Mouse (Mus musculus) heart, embryonic 16.5 days (tissue): ENCODE results near the gene Podnl1. TPM values are rescaled to one million over a fixed set of nuclear protein-coding genes. Genes with fewer than 3 reads are reported as not detected.

Experiments
- ATAC-seq: fragments of 200-750 bp; cut with Nextera tagmentation; replicated peaks from 2 replicates; pipeline ENCODE4 v1.8.0; 2017; ENCODE audit warnings: moderate number of reproducible peaks; ENCODE audit not compliant: insufficient read depth, low FRiP score; ENCODE audit errors: extremely low read depth
- H3K27ac ChIP-seq: fragments of 300-500 bp; sonication (generic); 2 replicates; pipeline ENCODE4 v1.5.1; 2014; ENCODE audit warnings: mild to moderate bottlenecking, low read length, control low read depth, moderate library complexity
- H3K27me3 ChIP-seq: fragments of 300-500 bp; sonication (generic); 2 replicates; pipeline ENCODE4 v1.6.1; 2014; ENCODE audit warnings: low read length, mixed read lengths; ENCODE audit not compliant: control insufficient read depth, insufficient read depth
- H3K36me3 ChIP-seq: fragments of 300-500 bp; sonication (generic); 2 replicates; pipeline ENCODE4 v1.6.1; 2014; ENCODE audit not compliant: control insufficient read depth, insufficient read depth
- H3K4me1 ChIP-seq: fragments of 300-500 bp; sonication (generic); 2 replicates; pipeline ENCODE4 v1.6.1; 2014; ENCODE audit warnings: low read length, mixed read lengths; ENCODE audit not compliant: control insufficient read depth, insufficient read depth
- H3K4me2 ChIP-seq: fragments of 300-500 bp; sonication (generic); 2 replicates; pipeline ENCODE4 v1.6.1; 2014; ENCODE audit warnings: low read depth, mild to moderate bottlenecking, control low read depth, low read length
- H3K4me3 ChIP-seq: fragments of 300-500 bp; sonication (generic); 2 replicates; pipeline ENCODE4 v1.5.1; 2014; ENCODE audit warnings: mild to moderate bottlenecking, control low read depth, low read length
- H3K9ac ChIP-seq: fragments of 300-500 bp; sonication (generic); 2 replicates; pipeline ENCODE4 v1.6.1; 2014; ENCODE audit warnings: low read length, control low read depth
- H3K9me3 ChIP-seq: fragments of 300-500 bp; sonication (generic); replicated peaks from 2 replicates; pipeline ENCODE4 v1.6.1; 2016; ENCODE audit warnings: low read length; ENCODE audit not compliant: control insufficient read depth
- WGBS: fragments of 180-500 bp; shearing (Covaris S2); extraction: QIAGEN DNeasy Blood & Tissue Kit; methylation state at CpG from one replicate; pipeline ENCODE4 v1.1.7; 2014; 5-methylcytosine and 5-hydroxymethylcytosine counted together
- polyA plus RNA-seq: library from polyadenylated mRNA; unstranded; fragments of >200 nt; fragmentation: Nextera tagmentation; extraction: Ambion mirVana; gene quantifications from 2 replicates; pipeline ENCODE4 v1.2.1, GENCODE M21; 2015

Podnl1 gene
- polyA plus RNA-seq, 1 experiment from 2014 or later: 0.37 TPM

GRCm38 (mm10) chr8:84106216-84107040 lies 19.4 kb upstream of the Podnl1 start:
- Histone ChIP-seq H3K9me3 (no peaks in the 10 kb centered on the region), H3K27ac (no peak overlapping the region), H3K9ac (no peak overlapping the region), H3K36me3 (peaks cover 6% of the 10 kb centered on the region; the same call in 1 of the 2 replicates), H3K4me3 (no peak overlapping the region), H3K27me3 (no peaks in the 10 kb centered on the region), H3K4me1 (peaks cover 13% of the 10 kb centered on the region), H3K4me2 (no peak overlapping the region)
- no peak for ATAC-seq
- 89% methylated on average over 6 of the region's 6 CpGs for WGBS

GRCm38 (mm10) chr8:84115646-84116045 lies 10.1 kb upstream of the Podnl1 start:
- Histone ChIP-seq H3K4me1 (no peaks in the 10 kb centered on the region), H3K27me3 (no peaks in the 10 kb centered on the region), H3K9me3 (0 out of 2 replicates have a peak, but pooled peaks cover 4% of the 10 kb centered on the region), H3K4me2 (no peak overlapping the region), H3K36me3 (no peaks in the 10 kb centered on the region), H3K9ac (no peak overlapping the region), H3K4me3 (no peak overlapping the region), H3K27ac (no peak overlapping the region)
- no peak for ATAC-seq
- 80% methylated on average over 6 of the region's 6 CpGs for WGBS

- Histone ChIP-seq H3K9ac (no peak overlapping the region), H3K9me3 (0 out of 2 replicates have a peak, but pooled peaks cover 4% of the 10 kb centered on the region), H3K27me3 (no peaks in the 10 kb centered on the region), H3K36me3 (no peaks in the 10 kb centered on the region), H3K27ac (no peak overlapping the region), H3K4me3 (no peak overlapping the region), H3K4me2 (no peak overlapping the region), H3K4me1 (no peaks in the 10 kb centered on the region)
- ATAC-seq: no peak
- WGBS: 69% methylated on average over 3 of the region's 3 CpGs
Measured at GRCm38 (mm10) chr8:84122151-84122550, 3.6 kb upstream of the Podnl1 start.

GRCm38 (mm10) chr8:84126742-84127141 lies 953 bp downstream of the Podnl1 start:
- ATAC-seq: 0 out of 2 replicates have a peak, but pooled peaks have one; percentile 19
- H3K4me1 ChIP-seq: no peaks in the 10 kb centered on the region
- H3K9me3 ChIP-seq: no peaks in the 10 kb centered on the region
- no peak overlapping the region for H3K4me3 ChIP-seq
- 73% methylated on average over 2 of the region's 2 CpGs for WGBS
- H3K27me3 ChIP-seq: no peaks in the 10 kb centered on the region
- no peak overlapping the region for H3K27ac ChIP-seq
- no peak overlapping the region for H3K4me2 ChIP-seq
- no peaks in the 10 kb centered on the region for H3K36me3 ChIP-seq
- no peak overlapping the region for H3K9ac ChIP-seq

GRCm38 (mm10) chr8:84127202-84127901 lies 1.6 kb downstream of the Podnl1 start:
- Histone ChIP-seq H3K4me1 (no peaks in the 10 kb centered on the region), H3K36me3 (no peaks in the 10 kb centered on the region), H3K9me3 (no peaks in the 10 kb centered on the region), H3K4me2 (no peak overlapping the region), H3K27ac (no peak overlapping the region), H3K27me3 (no peaks in the 10 kb centered on the region), H3K9ac (no peak overlapping the region), H3K4me3 (no peak overlapping the region)
- peak; percentile 29; the same call in 1 of the 2 replicates for ATAC-seq
- 52% methylated on average over 16 of the region's 17 CpGs for WGBS

GRCm38 (mm10) chr8:84128277-84128676 lies 2.5 kb downstream of the Podnl1 start:
- Histone ChIP-seq H3K9ac (no peak overlapping the region), H3K4me3 (no peak overlapping the region), H3K27ac (no peak overlapping the region), H3K4me2 (no peak overlapping the region), H3K27me3 (no peaks in the 10 kb centered on the region), H3K9me3 (no peaks in the 10 kb centered on the region), H3K4me1 (no peaks in the 10 kb centered on the region), H3K36me3 (peaks cover 5% of the 10 kb centered on the region; the same call in 1 of the 2 replicates)
- WGBS: 51% methylated on average over 8 of the region's 8 CpGs
- no peak; the same call in 1 of the 2 replicates for ATAC-seq

- Histone ChIP-seq H3K9me3 (no peaks in the 10 kb centered on the region), H3K27me3 (no peaks in the 10 kb centered on the region), H3K4me3 (no peak overlapping the region), H3K36me3 (peaks cover 20% of the 10 kb centered on the region), H3K27ac (no peak overlapping the region), H3K4me1 (no peaks in the 10 kb centered on the region), H3K4me2 (no peak overlapping the region), H3K9ac (no peak overlapping the region)
- no peak for ATAC-seq
- 42% methylated on average over 30 of the region's 30 CpGs for WGBS
Measured at GRCm38 (mm10) chr8:84130806-84131205, 5.0 kb downstream of the Podnl1 start.

GRCm38 (mm10) chr8:84132225-84132624 lies 6.4 kb downstream of the Podnl1 start:
- H3K36me3 ChIP-seq: peaks cover 27% of the 10 kb centered on the region
- H3K4me3 ChIP-seq: no peak overlapping the region
- no peak overlapping the region for H3K9ac ChIP-seq
- WGBS: 76% methylated on average over 8 of the region's 8 CpGs
- H3K27ac ChIP-seq: no peak overlapping the region
- H3K4me1 ChIP-seq: no peaks in the 10 kb centered on the region
- no peak overlapping the region for H3K4me2 ChIP-seq
- no peak for ATAC-seq
- H3K9me3 ChIP-seq: no peaks in the 10 kb centered on the region
- no peaks in the 10 kb centered on the region for H3K27me3 ChIP-seq

- ATAC-seq: no peak
- Histone ChIP-seq H3K4me3 (no peak overlapping the region), H3K9me3 (no peaks in the 10 kb centered on the region), H3K4me2 (no peak overlapping the region), H3K27me3 (no peaks in the 10 kb centered on the region), H3K27ac (no peak overlapping the region), H3K9ac (no peak overlapping the region), H3K4me1 (no peaks in the 10 kb centered on the region), H3K36me3 (peaks cover 71% of the 10 kb centered on the region)
- 85% methylated on average over 3 of the region's 3 CpGs for WGBS
Measured at GRCm38 (mm10) chr8:84137848-84138247, 12.1 kb downstream of the Podnl1 start.
